ENCODE assay signal across 16 mouse cellular contexts in genomic region chr10:128144961-128145360, GRCm38 (mm10). TPM values are rescaled to one million over a fixed set of nuclear protein-coding genes. Genes with fewer than 3 reads are reported as not detected.
DNase-seq lines count a peak whose midpoint lies in the region; ATAC-seq and TF ChIP-seq lines count a peak whose summit lies in the region.
"Had no signal": no experiment of that assay in that cellular context is flagged by ENCODE, and none has a peak within 500 bp of the region (broad histone marks: within the 10 kb centered on the region; RNA-seq: fewer than 3 reads in every experiment).

No protein-coding gene starts in this region.

- no peaks in the 10 kb centered on the region for H3K36me3 ChIP-seq in liver, adult 2 months (ENCODE audit: control insufficient read depth, insufficient read depth, low read length)
- H3K36me3 ChIP-seq in liver, embryonic 11.5 days (ENCODE audit: control insufficient read depth, insufficient read depth, low read length) = peaks cover 2% of the 10 kb centered on the region; the same call in 1 of the 2 replicates

- ATAC-seq in liver, embryonic 11.5 days (replicated peaks; ENCODE audit: low FRiP score) = no peak
- ATAC-seq: liver, postnatal 0 days; midbrain, embryonic 16.5 days had no signal

- WGBS in liver, adult 2 months = 22% methylated on average over 2 of the region's 2 CpGs
- 64% methylated on average over 2 of the region's 2 CpGs for WGBS in liver, embryonic 11.5 days

- no peak for TF ChIP-seq CTCF in liver, adult 2 months (IDR thresholded peaks at IDR 0.05; ENCODE audit: low read depth, low read length)

- no peak overlapping the region for H3K9ac ChIP-seq in liver, adult 2 months (ENCODE audit: low read depth, low read length)
- H3K9ac ChIP-seq in liver, embryonic 11.5 days (ENCODE audit: low read depth, low read length) = no peak overlapping the region
- H3K9ac ChIP-seq: embryonic facial prominence, embryonic 13.5 days; hindbrain, embryonic 13.5 days; liver, postnatal 0 days had no signal

- no peak overlapping the region for H3K27ac ChIP-seq in liver, adult 2 months (replicated peaks; ENCODE audit: insufficient read depth, low read depth, low read length)
- no peak overlapping the region for H3K27ac ChIP-seq in liver, embryonic 11.5 days (ENCODE audit: low read depth, low read length)
- H3K27ac ChIP-seq: embryonic facial prominence, embryonic 13.5 days; forebrain, embryonic 10.5 days; heart, adult 2 months; hindbrain, embryonic 13.5 days had no signal

- peak; percentile 26 for DNase-seq in adrenal gland, postnatal 10 days
- DNase-seq in adrenal gland, adult 18-20 months (ENCODE audit: low spot score in 2 of 2) = no peak
- peak; percentile 40 for DNase-seq in liver, adult 2 months (ENCODE audit: extremely low read depth, low read depth, low spot score)
- DNase-seq in liver, embryonic 11.5 days (ENCODE audit: low spot score) = no peak
- DNase-seq in lung, postnatal 14 days = peak; percentile 46
- no peak for DNase-seq in layer of hippocampus, adult 18-20 months (ENCODE audit: low spot score in 2 of 2)
- DNase-seq in frontal cortex, postnatal 25 days (ENCODE audit: low spot score in 2 of 2) = no peak
- DNase-seq: cerebellum, adult 18-20 months; kidney, adult 9 months; liver, postnatal 0 days had no signal

- no peaks in the 10 kb centered on the region for H3K27me3 ChIP-seq in liver, adult 2 months (ENCODE audit: control insufficient read depth, insufficient read depth, low read length)
- no peaks in the 10 kb centered on the region for H3K27me3 ChIP-seq in liver, embryonic 11.5 days (replicated peaks; ENCODE audit: control insufficient read depth, insufficient read depth, low read length)
- H3K27me3 ChIP-seq: embryonic facial prominence, embryonic 13.5 days; hindbrain, embryonic 13.5 days; megakaryocyte, embryonic 14.5 days had no signal

- no peaks in the 10 kb centered on the region for H3K79me2 ChIP-seq in liver, adult 2 months (ENCODE audit: control insufficient read depth, insufficient read depth, low read length)

- no peaks in the 10 kb centered on the region; the same call in 1 of the 2 replicates for H3K4me1 ChIP-seq in liver, adult 2 months (ENCODE audit: control insufficient read depth, insufficient read depth, low read length)
- H3K4me1 ChIP-seq in liver, embryonic 11.5 days (replicated peaks; ENCODE audit: control insufficient read depth, insufficient read depth, low read length) = 0 out of 2 replicates have a peak, but pooled peaks cover 4% of the 10 kb centered on the region

- no peak overlapping the region for H3K4me2 ChIP-seq in liver, embryonic 11.5 days
- H3K4me2 ChIP-seq: embryonic facial prominence, embryonic 13.5 days; hindbrain, embryonic 13.5 days had no signal

- H3K9me3 ChIP-seq in liver, embryonic 11.5 days (ENCODE audit: control insufficient read depth, low read length) = no peaks in the 10 kb centered on the region
- H3K9me3 ChIP-seq: embryonic facial prominence, embryonic 13.5 days; forebrain, embryonic 10.5 days; hindbrain, embryonic 13.5 days; megakaryocyte, embryonic 14.5 days had no signal

- TF ChIP-seq POLR2A in liver, adult 2 months (IDR thresholded peaks at IDR 0.05; ENCODE audit: extremely low read depth, insufficient read depth, low read length) = no peak

- H3K4me3 ChIP-seq in liver, adult 2 months (ENCODE audit: insufficient read depth, low read depth, low read length) = no peak overlapping the region
- H3K4me3 ChIP-seq in liver, embryonic 11.5 days (ENCODE audit: low read depth, low read length) = no peak overlapping the region
- H3K4me3 ChIP-seq: embryonic facial prominence, embryonic 13.5 days; forebrain, embryonic 10.5 days; heart, adult 2 months; hindbrain, embryonic 13.5 days; megakaryocyte, embryonic 14.5 days had no signal

RNA-seq across cellular contexts. Expression of gene Rbms2, which starts 35.1 kb away (rescaled TPM):
- 10 to 100 TPM; 65.3 to 74.8 TPM for total RNA-seq in adrenal gland, postnatal 10 days (2021)
- total RNA-seq in adrenal gland, adult 18-20 months (2021) = 100 to 1,000 TPM in 1 of 2 experiments, 10 to 100 TPM in 1; 90.1 to 106 TPM
- 8.0 and 9.6 TPM in 2 replicates for total RNA-seq in liver, adult 2 months (2014; rRNA removed)
- polyA plus RNA-seq in liver, adult 2 months (2012; rRNA removed) = 21.2 and 23.2 TPM in 2 replicates
- 14.6 and 17.0 TPM in 2 replicates for polyA plus RNA-seq in liver, embryonic 11.5 days (2014; fragmentation: Nextera tagmentation; extraction: Ambion mirVana)
- total RNA-seq in layer of hippocampus, adult 18-20 months (2021) = 10 to 100 TPM; 12.9 to 15.3 TPM

RNA-seq across cellular contexts. Expression of gene Gls2, which starts 49.3 kb away (rescaled TPM):
- 10 to 100 TPM; 12.8 to 22.3 TPM for total RNA-seq in adrenal gland, postnatal 10 days (2021)
- 1 to 10 TPM; 2.9 TPM for total RNA-seq in adrenal gland, adult 18-20 months (2021)
- total RNA-seq in liver, adult 2 months (2014; rRNA removed) = 485 and 986 TPM in 2 replicates
- 1,667 and 2,920 TPM in 2 replicates for polyA plus RNA-seq in liver, adult 2 months (2012; rRNA removed)
- 3.1 and 3.4 TPM in 2 replicates for polyA plus RNA-seq in liver, embryonic 11.5 days (2014; fragmentation: Nextera tagmentation; extraction: Ambion mirVana)
- 10 to 100 TPM; 19.6 to 19.7 TPM for total RNA-seq in layer of hippocampus, adult 18-20 months (2021)

RNA-seq across cellular contexts. Expression of gene Baz2a, which starts 53.6 kb away (rescaled TPM):
- total RNA-seq in adrenal gland, postnatal 10 days (2021) = 10 to 100 TPM; 37.1 to 51.9 TPM
- 10 to 100 TPM; 35.6 to 45.3 TPM for total RNA-seq in adrenal gland, adult 18-20 months (2021)
- total RNA-seq in liver, adult 2 months (2014; rRNA removed) = 6.6 and 9.1 TPM in 2 replicates
- 9.7 and 12.3 TPM in 2 replicates for polyA plus RNA-seq in liver, adult 2 months (2012; rRNA removed)
- 11.1 and 13.0 TPM in 2 replicates for polyA plus RNA-seq in liver, embryonic 11.5 days (2014; fragmentation: Nextera tagmentation; extraction: Ambion mirVana)
- 10 to 100 TPM; 39.6 to 41.9 TPM for total RNA-seq in layer of hippocampus, adult 18-20 months (2021)

Comparison
In these comparisons a context has a peak if more than half of its experiments do, and no peak if none do; other contexts are left out.
1. DNase-seq: peak in adrenal gland, postnatal 10 days (single experiment), liver, adult 2 months (single experiment) and lung, postnatal 14 days (single experiment); none in adrenal gland, adult 18-20 months (0 of 2), liver, embryonic 11.5 days (single experiment), layer of hippocampus, adult 18-20 months (0 of 2) and frontal cortex, postnatal 25 days (0 of 2).
2. RNA of gene Gls2, which starts 49.3 kb away (total RNA-seq): 485 to 986 TPM in liver, adult 2 months; 12.8 to 22.3 TPM in adrenal gland, postnatal 10 days, 19.6 to 19.7 TPM in layer of hippocampus, adult 18-20 months and 2.9 TPM in adrenal gland, adult 18-20 months; every median in the first group is over 10 times any median in the second.